Mouse (Mus musculus) kidney, adult 2 months (tissue): ENCODE measurements around the gene Fbxo28. TPM values are rescaled to one million over a fixed set of nuclear protein-coding genes. Genes with fewer than 3 reads are reported as not detected.

Source experiments
- DNase-seq: peaks from one replicate; pipeline ENCODE4 v3.0.0; 2021
- H3K27ac ChIP-seq: fragments of 200-500 bp; 2 replicates; pipeline ENCODE4 v1.5.1; 2012; ENCODE audit warnings: low read depth, low read length, control low read depth, inconsistent platforms; ENCODE audit not compliant: insufficient read depth
- H3K27me3 ChIP-seq: fragments of 200-500 bp; replicated peaks from 2 replicates; pipeline ENCODE4 v1.6.1; 2012; ENCODE audit warnings: mild to moderate bottlenecking, moderate library complexity, low read length, inconsistent platforms; ENCODE audit not compliant: control insufficient read depth, insufficient read depth
- H3K36me3 ChIP-seq: fragments of 200-500 bp; 2 replicates; pipeline ENCODE4 v1.6.1; 2012; ENCODE audit warnings: mild to moderate bottlenecking, moderate library complexity, low read length, inconsistent platforms; ENCODE audit not compliant: control insufficient read depth, insufficient read depth
- H3K4me1 ChIP-seq: fragments of 200-500 bp; 2 replicates; pipeline ENCODE4 v1.6.1; 2011; ENCODE audit warnings: low read length; ENCODE audit not compliant: control insufficient read depth, insufficient read depth
- H3K4me3 ChIP-seq: fragments of 200-500 bp; 2 replicates; pipeline ENCODE4 v1.5.1; 2011; ENCODE audit warnings: mild to moderate bottlenecking, low read depth, low read length, control low read depth; ENCODE audit not compliant: insufficient read depth
- CTCF ChIP-seq: fragments of 200-500 bp; conservative IDR thresholded peaks from 2 replicates; pipeline ENCODE4 v1.5.1; 2011; ENCODE audit warnings: low read depth, mild to moderate bottlenecking, control low read depth, low read length, moderate library complexity, mixed read lengths; ENCODE audit not compliant: insufficient read depth, insufficient read length
- POLR2A ChIP-seq: fragments of 200-500 bp; IDR thresholded peaks from one replicate; pipeline ENCODE4 v1.6.1; 2011; ENCODE audit warnings: low read depth, low read length, control low read depth
- WGBS: fragments of 180-500 bp; shearing (Covaris S2); methylation state at CpG from one replicate; pipeline ENCODE4 v1.1.7; 2018; 5-methylcytosine and 5-hydroxymethylcytosine counted together
- polyA plus RNA-seq: library from polyadenylated mRNA; depleted of rRNA; stranded (reverse); fragments of >200 nt; gene quantifications from 2 replicates; pipeline ENCODE4 v1.2.3, GENCODE M21; 2012

Gene Fbxo28
- polyA plus RNA-seq, 1 experiment = 11.0 TPM

DNA sequence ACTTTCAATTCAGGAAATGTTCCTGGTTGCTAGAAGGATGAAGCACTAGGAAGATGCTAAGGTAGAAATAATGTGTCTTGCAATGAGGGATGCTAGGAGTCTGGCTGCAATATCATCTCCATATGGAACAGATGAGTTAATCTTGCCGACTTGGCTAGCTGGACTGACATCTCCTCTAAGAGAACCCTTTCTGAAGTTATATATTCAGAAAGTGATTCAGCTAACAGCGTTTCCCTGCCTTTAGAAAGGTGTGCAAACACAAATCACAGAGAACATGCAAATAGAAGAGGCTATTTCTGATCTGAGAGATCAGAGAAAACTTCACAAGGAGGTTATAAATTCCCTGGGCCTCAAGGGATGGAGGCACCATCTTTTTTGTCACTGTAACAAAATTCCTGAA, 4.4 kb upstream of the Fbxo28 start:
- no peak overlapping the region for H3K4me3 ChIP-seq
- no peaks in the 10 kb centered on the region for H3K27me3 ChIP-seq
- 83% methylated on average over 2 of the region's 2 CpGs for WGBS
- 0 out of 2 replicates have a peak, but pooled peaks cover 3% of the 10 kb centered on the region for H3K4me1 ChIP-seq
- TF ChIP-seq POLR2A (no peak), CTCF (no peak)
- DNase-seq = no peak
- no peak overlapping the region for H3K27ac ChIP-seq
- H3K36me3 ChIP-seq = no peaks in the 10 kb centered on the region

DNA sequence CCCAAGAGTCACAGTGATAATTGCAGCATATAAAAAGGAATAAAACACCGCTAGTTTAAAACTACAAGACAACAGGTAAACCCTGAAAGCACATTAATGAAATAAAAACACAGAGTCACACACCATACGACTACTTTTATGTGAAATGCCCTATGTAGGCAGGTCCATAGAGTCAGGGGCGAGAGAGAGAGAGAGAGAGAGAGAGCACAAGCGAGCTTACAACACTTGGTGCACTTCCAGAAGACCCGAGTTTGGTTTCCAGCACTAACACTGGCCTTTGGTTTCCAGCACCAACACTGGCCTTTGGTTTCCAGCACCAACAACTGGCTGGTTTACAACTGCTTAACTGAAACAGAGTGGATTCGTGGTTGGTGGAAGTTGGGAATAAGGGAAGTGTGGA, 564 bp upstream of the Fbxo28 start:
- Histone ChIP-seq H3K27ac (no peak overlapping the region), H3K4me1 (peaks cover 5% of the 10 kb centered on the region; the same call in 1 of the 2 replicates), H3K36me3 (no peaks in the 10 kb centered on the region), H3K4me3 (no peak overlapping the region), H3K27me3 (no peaks in the 10 kb centered on the region)
- WGBS = 39% methylated on average over 6 of the region's 6 CpGs
- no peak for DNase-seq
- TF ChIP-seq CTCF = no peak
- no peak for TF ChIP-seq POLR2A

DNA sequence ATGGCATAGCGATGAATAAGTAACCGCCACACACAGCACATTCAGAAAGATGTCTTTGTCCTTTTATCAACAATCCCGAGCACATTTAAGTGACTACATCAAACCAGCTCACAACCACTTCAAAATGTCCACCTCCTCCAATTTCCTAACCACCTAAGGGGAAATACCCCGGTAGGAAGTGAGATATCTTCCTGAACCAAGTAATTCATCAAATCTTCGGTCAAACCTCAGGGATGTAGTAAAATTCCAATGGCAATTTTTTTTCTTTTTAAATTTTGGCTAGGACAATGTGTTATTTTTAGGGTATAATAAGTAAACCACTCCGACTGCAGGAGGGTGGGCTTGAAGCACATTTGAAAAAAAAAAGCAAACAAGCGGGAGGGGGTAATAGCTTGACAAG, 1.1 kb downstream of the Fbxo28 start:
- no peaks in the 10 kb centered on the region for H3K36me3 ChIP-seq
- TF ChIP-seq CTCF (no peak), POLR2A (no peak)
- H3K27ac ChIP-seq = no peak overlapping the region
- WGBS = 28% methylated on average over 7 of the region's 7 CpGs
- peak overlapping the region; percentile 75; the same call in 1 of the 2 replicates for H3K4me3 ChIP-seq
- DNase-seq = no peak
- H3K27me3 ChIP-seq = no peaks in the 10 kb centered on the region
- H3K4me1 ChIP-seq = peaks cover 5% of the 10 kb centered on the region; the same call in 1 of the 2 replicates

DNA sequence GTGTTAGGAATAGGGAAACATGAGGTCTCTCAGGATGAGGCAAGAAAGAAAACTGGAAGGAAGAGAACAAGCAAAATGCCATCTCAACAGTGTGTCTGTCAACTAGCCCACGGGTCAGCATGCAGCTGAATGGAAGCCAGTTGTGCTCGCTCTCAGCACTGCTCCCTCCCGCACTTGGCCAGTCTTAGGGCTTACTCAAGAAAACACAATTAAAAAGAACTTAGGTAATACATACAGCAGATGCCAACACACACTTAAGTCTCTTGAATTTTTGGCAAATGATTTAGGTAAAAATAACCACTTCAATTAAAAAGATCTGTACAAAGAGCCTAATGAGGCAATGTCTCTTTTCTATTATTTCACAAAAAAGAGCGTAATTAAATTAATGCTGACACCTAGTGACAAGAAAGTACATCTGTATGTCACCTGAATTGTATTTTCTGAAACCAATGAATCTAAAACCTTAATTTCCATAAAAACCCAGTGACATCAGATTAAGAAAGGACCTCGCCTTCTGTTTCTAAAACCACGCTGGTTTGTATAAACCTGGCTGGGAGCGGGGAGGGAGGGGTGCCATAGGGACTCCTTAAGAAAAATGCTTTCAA, 2.4 kb downstream of the Fbxo28 start:
- WGBS = 73% methylated on average over 7 of the region's 7 CpGs

DNA sequence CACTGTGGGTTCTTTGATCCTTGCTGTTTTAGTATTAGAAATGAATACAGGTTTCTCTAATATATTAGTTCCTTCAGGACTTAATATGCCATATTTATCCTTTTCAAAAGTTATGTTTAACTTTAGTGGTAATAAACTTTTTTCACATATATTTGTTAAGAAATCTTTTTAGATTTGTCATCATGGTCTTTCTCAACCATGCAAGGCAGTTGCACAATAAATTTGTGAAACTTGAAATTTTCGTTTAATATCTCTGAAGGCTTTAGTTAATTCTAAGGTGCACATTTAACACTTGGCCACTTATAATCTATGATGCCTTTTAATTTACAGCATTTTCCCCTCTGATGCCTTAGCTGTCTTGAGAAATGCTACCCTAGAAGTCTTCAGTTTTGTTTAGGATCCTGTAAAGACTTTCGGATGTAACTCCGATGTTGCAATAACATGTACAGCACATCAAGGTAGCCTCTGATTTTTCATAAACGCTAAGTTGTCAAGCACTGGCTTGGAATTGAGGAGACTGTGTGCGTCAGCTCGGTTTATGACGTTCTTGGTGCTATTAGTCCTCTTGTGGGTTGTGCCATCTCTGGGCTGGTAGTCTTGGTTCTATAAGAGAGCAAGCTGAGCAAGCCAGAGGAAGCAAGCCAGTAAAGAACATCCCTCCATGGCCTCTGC, 7.5 kb downstream of the Fbxo28 start:
- WGBS = 89% methylated on average over 7 of the region's 7 CpGs
- no peak overlapping the region for H3K4me3 ChIP-seq
- no peak for DNase-seq
- H3K27me3 ChIP-seq = no peaks in the 10 kb centered on the region
- H3K27ac ChIP-seq = no peak overlapping the region
- peaks cover 4% of the 10 kb centered on the region; the same call in 1 of the 2 replicates for H3K4me1 ChIP-seq
- no peaks in the 10 kb centered on the region for H3K36me3 ChIP-seq
- TF ChIP-seq CTCF = no peak
- no peak for TF ChIP-seq POLR2A

More for the DNA sequence above, 2.4 kb downstream of the Fbxo28 start:
- no peak overlapping the region for H3K27ac ChIP-seq
- no peak for DNase-seq
- H3K4me3 ChIP-seq = no peak overlapping the region
- H3K27me3 ChIP-seq = no peaks in the 10 kb centered on the region
- no peaks in the 10 kb centered on the region for H3K36me3 ChIP-seq
- TF ChIP-seq CTCF (no peak), POLR2A (no peak)
- peaks cover 8% of the 10 kb centered on the region; the same call in 1 of the 2 replicates for H3K4me1 ChIP-seq

DNA sequence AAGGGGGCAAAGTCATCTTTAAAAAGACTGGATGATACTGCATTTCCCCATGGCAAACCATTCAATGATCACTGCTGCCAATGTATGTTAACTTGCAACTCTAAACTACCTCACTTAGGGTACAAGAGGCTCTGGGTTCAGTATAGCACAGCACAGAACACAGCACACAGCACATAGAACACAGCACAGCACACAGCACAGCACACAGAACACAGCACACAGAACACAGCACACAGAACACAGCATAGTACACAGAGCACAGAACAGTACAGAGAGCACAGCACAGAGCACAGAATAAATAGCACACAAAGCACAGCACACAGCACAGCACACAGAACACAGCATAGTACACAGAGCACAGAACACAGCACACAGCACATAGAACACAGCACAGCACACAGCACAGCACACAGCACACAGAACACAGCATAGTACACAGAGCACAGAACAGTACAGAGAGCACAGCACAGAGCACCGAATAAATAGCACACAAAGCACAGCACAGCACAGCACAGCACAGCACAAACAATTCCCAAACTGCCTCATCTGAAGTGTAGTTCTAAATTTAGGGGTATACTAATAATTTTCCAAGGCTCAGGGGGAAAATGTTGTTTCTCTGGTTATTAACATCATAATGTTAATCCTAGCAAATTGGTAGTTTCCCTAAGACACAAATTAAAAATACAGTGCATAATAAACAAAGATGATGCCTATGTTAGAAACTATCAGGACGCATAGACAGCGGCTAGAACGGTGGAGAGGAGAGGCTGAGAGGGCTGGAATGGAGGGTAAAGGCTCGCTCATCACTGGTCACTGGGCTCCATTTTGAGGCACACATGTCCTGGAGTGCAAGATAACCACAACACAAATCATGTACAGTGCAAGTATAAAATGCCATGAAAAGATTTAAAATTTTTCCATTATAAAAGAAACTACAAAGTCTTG, 9.1 kb downstream of the Fbxo28 start:
- no peak for TF ChIP-seq CTCF
- TF ChIP-seq POLR2A = no peak
- H3K27ac ChIP-seq = no peak overlapping the region
- DNase-seq = no peak
- H3K36me3 ChIP-seq = peaks cover under 1% of the 10 kb centered on the region; the same call in 1 of the 2 replicates
- H3K4me1 ChIP-seq = peaks cover 3% of the 10 kb centered on the region; the same call in 1 of the 2 replicates
- H3K4me3 ChIP-seq = no peak overlapping the region
- no peaks in the 10 kb centered on the region for H3K27me3 ChIP-seq
- 95% methylated on average over 5 of the region's 5 CpGs for WGBS

DNA sequence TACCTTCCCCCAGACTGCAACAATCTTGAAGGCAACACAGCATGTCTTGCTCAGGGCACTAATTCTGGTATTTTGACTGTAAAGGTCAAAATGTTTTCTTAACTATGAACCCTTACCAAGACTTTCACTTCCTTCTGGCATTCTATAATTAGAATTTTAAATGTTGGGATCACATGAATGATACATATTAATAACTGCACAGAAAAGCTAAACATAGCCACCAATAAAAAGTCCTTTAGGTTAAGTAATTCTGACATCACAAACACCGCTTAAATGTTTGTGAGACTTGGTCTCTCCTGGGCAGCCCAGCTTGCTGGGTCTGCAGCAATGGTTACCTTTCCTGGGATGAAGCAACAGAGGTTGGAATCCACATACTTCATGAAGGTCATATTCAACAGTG, 15.5 kb downstream of the Fbxo28 start:
- H3K4me3 ChIP-seq = no peak overlapping the region
- H3K4me1 ChIP-seq = no peaks in the 10 kb centered on the region; the same call in 1 of the 2 replicates
- 0 out of 2 replicates have a peak overlapping the region, but pooled peaks have one; percentile 35 for H3K27ac ChIP-seq
- WGBS = 76% methylated on average over 1 of the region's 1 CpGs
- H3K27me3 ChIP-seq = no peaks in the 10 kb centered on the region
- DNase-seq = no peak
- TF ChIP-seq CTCF = no peak
- TF ChIP-seq POLR2A = no peak
- peaks cover 3% of the 10 kb centered on the region; the same call in 1 of the 2 replicates for H3K36me3 ChIP-seq
